Mouse (Mus musculus): Measurements from ENCODE around the gene Lrp5. TPM values are rescaled to one million over a fixed set of nuclear protein-coding genes. Genes with fewer than 3 reads are reported as not detected.

Lrp5 gene
- total and polyA plus RNA-seq, 3 experiments = 16.1 to 31.9 TPM; not detected in 1

- no peak overlapping the region for H3K27ac ChIP-seq (ENCODE audit: control insufficient read depth, low read depth, low read length)
- DNase-seq (ENCODE audit: low read depth, low spot score) = no peak
- H3K79me2 ChIP-seq (ENCODE audit: control insufficient read depth, insufficient read depth, low read length, poor library complexity) = no peaks in the 10 kb centered on the region
- no peaks in the 10 kb centered on the region for H3K4me1 ChIP-seq (ENCODE audit: control insufficient read depth in 1 of 2, insufficient read depth in 2 of 2, low read length in 2 of 2)
- no peaks in the 10 kb centered on the region for H3K27me3 ChIP-seq (ENCODE audit: control insufficient read depth in 1 of 2, insufficient read depth in 2 of 2, low read length in 2 of 2)
- no peak overlapping the region for H3K4me3 ChIP-seq (ENCODE audit: control insufficient read depth in 1 of 2, insufficient read depth in 1 of 2, low read depth in 2 of 2, low read length in 2 of 2)
- no peaks in the 10 kb centered on the region for H3K9me3 ChIP-seq (replicated peaks; ENCODE audit: insufficient read depth, low read length)
- no peak for TF ChIP-seq POLR2AphosphoS5 (IDR thresholded peaks at IDR 0.05; ENCODE audit: borderline replicate concordance, low read depth, low read length)
- no peak for TF ChIP-seq MAFK (IDR thresholded peaks at IDR 0.05; ENCODE audit: borderline replicate concordance, low read depth, low read length)
- no peak for TF ChIP-seq POLR2A (IDR thresholded peaks at IDR 0.05; ENCODE audit: control insufficient read depth in 1 of 2, insufficient read depth in 1 of 2, low read depth in 1 of 2, low read length in 2 of 2, poor library complexity in 1 of 2)
- TF ChIP-seq BHLHE40 (IDR thresholded peaks at IDR 0.05; ENCODE audit: borderline replicate concordance, low read depth, low read length) = no peak
- TF ChIP-seq NRF1 (IDR thresholded peaks at IDR 0.05; ENCODE audit: insufficient read depth, low read depth, low read length, poor library complexity, severe bottlenecking) = no peak
- TF ChIP-seq ZC3H11A (IDR thresholded peaks at IDR 0.05; ENCODE audit: low read depth, low read length) = no peak
- no peak for TF ChIP-seq POLR2AphosphoS2 (IDR thresholded peaks at IDR 0.05; ENCODE audit: low read length)
- TF ChIP-seq GATA1 (IDR thresholded peaks at IDR 0.05; ENCODE audit: low read depth, low read length) = no peak
- TF ChIP-seq CTCF (IDR thresholded peaks at IDR 0.05 in 2 of 3, conservative IDR thresholded peaks at IDR 0.05 in 1 of 3; ENCODE audit: control insufficient read depth in 1 of 3, insufficient read depth in 1 of 3, low read depth in 2 of 3, low read length in 3 of 3, poor library complexity in 1 of 3, severe bottlenecking in 1 of 3) = no peak
- TF ChIP-seq TAL1 (IDR thresholded peaks at IDR 0.05; ENCODE audit: low read length) = no peak
- no peak for TF ChIP-seq E2F4 (IDR thresholded peaks at IDR 0.05; ENCODE audit: borderline replicate concordance, low read depth, low read length)
- no peak for TF ChIP-seq ETS1 (IDR thresholded peaks at IDR 0.05; ENCODE audit: low read depth, low read length)
- no peak for TF ChIP-seq ELF1 (IDR thresholded peaks at IDR 0.05; ENCODE audit: low read depth, low read length)
- no peak for TF ChIP-seq SMC3 (IDR thresholded peaks at IDR 0.05; ENCODE audit: low read depth, low read length)
- no peak for TF ChIP-seq USF2 (IDR thresholded peaks at IDR 0.05; ENCODE audit: borderline replicate concordance in 1 of 2, insufficient read depth in 1 of 2, low read depth in 1 of 2, low read length in 2 of 2)
- no peaks in the 10 kb centered on the region; a peak in 1 of 4 replicates for H3K36me3 ChIP-seq (ENCODE audit: control insufficient read depth in 1 of 2, insufficient read depth in 2 of 2, low read length in 2 of 2)
- H3K9ac ChIP-seq (ENCODE audit: control insufficient read depth, low read depth, low read length, poor library complexity, severe bottlenecking) = no peak overlapping the region
These were observed 8.6 kb upstream of the Lrp5 start for GRCm38 (mm10) chr19:3695006-3695405.

- Histone ChIP-seq H3K79me2 (ENCODE audit: control insufficient read depth, insufficient read depth, low read length, poor library complexity) (no peaks in the 10 kb centered on the region), H3K27me3 (ENCODE audit: control insufficient read depth in 1 of 2, insufficient read depth in 2 of 2, low read length in 2 of 2) (no peaks in the 10 kb centered on the region), H3K4me3 (ENCODE audit: control insufficient read depth in 1 of 2, insufficient read depth in 1 of 2, low read depth in 2 of 2, low read length in 2 of 2) (no peak overlapping the region), H3K27ac (ENCODE audit: control insufficient read depth, low read depth, low read length) (no peak overlapping the region), H3K4me1 (ENCODE audit: control insufficient read depth in 1 of 2, insufficient read depth in 2 of 2, low read length in 2 of 2) (no peaks in the 10 kb centered on the region), H3K36me3 (ENCODE audit: control insufficient read depth in 1 of 2, insufficient read depth in 2 of 2, low read length in 2 of 2) (no peaks in the 10 kb centered on the region), H3K9me3 (replicated peaks; ENCODE audit: insufficient read depth, low read length) (no peaks in the 10 kb centered on the region), H3K9ac (ENCODE audit: control insufficient read depth, low read depth, low read length, poor library complexity, severe bottlenecking) (no peak overlapping the region)
- no peak for DNase-seq (ENCODE audit: low read depth, low spot score)
- TF ChIP-seq CHD1 (IDR thresholded peaks at IDR 0.05; ENCODE audit: low read depth, low read length) (no peak), ZMIZ1 (IDR thresholded peaks at IDR 0.05; ENCODE audit: low read depth, low read length) (no peak), MYB (IDR thresholded peaks at IDR 0.05; ENCODE audit: low read depth, low read length) (no peak), USF2 (IDR thresholded peaks at IDR 0.05; ENCODE audit: borderline replicate concordance in 1 of 2, insufficient read depth in 1 of 2, low read depth in 1 of 2, low read length in 2 of 2) (no peak), SIN3A (IDR thresholded peaks at IDR 0.05; ENCODE audit: low read length) (no peak)
These were observed 8.1 kb upstream of the Lrp5 start for GRCm38 (mm10) chr19:3694476-3694875.

All from MEL (cell line).